Mouse (Mus musculus): Measurements from ENCODE around the gene Saal1. TPM values are rescaled to one million over a fixed set of nuclear protein-coding genes. Genes with fewer than 3 reads are reported as not detected.

Saal1 gene
- total and polyA plus RNA-seq, 3 experiments: 13.6 to 26.0 TPM; not detected in 1

DNA sequence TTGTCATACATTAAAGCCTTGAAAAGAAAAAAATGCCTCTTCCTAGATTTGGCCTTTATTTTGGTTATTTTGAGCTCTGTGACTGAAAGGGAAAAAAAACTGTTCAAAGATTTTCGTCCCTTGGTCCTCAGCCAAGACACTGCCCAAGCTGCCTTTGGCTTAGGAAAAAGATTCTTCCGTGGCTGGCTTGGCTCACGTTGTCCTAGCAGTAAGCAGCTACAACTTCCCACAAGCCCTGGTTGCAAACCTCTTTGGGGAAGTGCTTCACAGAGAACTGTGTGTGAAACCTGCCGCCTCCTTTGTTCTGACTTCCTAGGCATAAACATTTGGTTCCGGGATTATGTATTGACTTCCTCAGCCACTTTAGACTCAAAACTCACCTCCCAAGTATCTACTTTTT lies 6.4 kb upstream of the Saal1 start:
- peak; percentile 53 for DNase-seq (ENCODE audit: low read depth, low spot score)
- peaks cover 0 to 4% of the 10 kb centered on the region in 2 experiments; a peak in 2 of 4 replicates for H3K36me3 ChIP-seq (ENCODE audit: control insufficient read depth in 1 of 2, insufficient read depth in 2 of 2, low read length in 2 of 2)
- TF ChIP-seq BHLHE40 (IDR thresholded peaks at IDR 0.05; ENCODE audit: borderline replicate concordance, low read depth, low read length) (no peak), POLR2AphosphoS5 (IDR thresholded peaks at IDR 0.05; ENCODE audit: borderline replicate concordance, low read depth, low read length) (no peak), JUND (IDR thresholded peaks at IDR 0.05; ENCODE audit: low read depth, low read length) (no peak), UBTF (IDR thresholded peaks at IDR 0.05; ENCODE audit: borderline replicate concordance, insufficient read depth, low read depth, low read length) (no peak), CHD2 (IDR thresholded peaks at IDR 0.05; ENCODE audit: low read length) (no peak), RAD21 (IDR thresholded peaks at IDR 0.05; ENCODE audit: low read depth, low read length) (no peak), USF1 (IDR thresholded peaks at IDR 0.05; ENCODE audit: low read depth, low read length) (no peak), ETS1 (IDR thresholded peaks at IDR 0.05; ENCODE audit: low read depth, low read length) (no peak), CHD1 (IDR thresholded peaks at IDR 0.05; ENCODE audit: low read depth, low read length) (no peak), MEF2A (IDR thresholded peaks at IDR 0.05; ENCODE audit: extremely low read depth, insufficient replicate concordance, low read depth, low read length, poor library complexity, severe bottlenecking) (no peak), KAT2A (conservative IDR thresholded peaks at IDR 0.05; ENCODE audit: low read depth, low read length) (no peak), MAX (IDR thresholded peaks at IDR 0.05; ENCODE audit: low read length) (no peak), TCF12 (IDR thresholded peaks at IDR 0.05; ENCODE audit: low read depth, low read length) (no peak), GATA1 (IDR thresholded peaks at IDR 0.05; ENCODE audit: low read depth, low read length) (no peak), TAL1 (IDR thresholded peaks at IDR 0.05; ENCODE audit: low read length) (no peak), EP300 (IDR thresholded peaks at IDR 0.05; ENCODE audit: low read depth in 1 of 2, low read length in 2 of 2) (no peak), USF2 (IDR thresholded peaks at IDR 0.05; ENCODE audit: borderline replicate concordance in 1 of 2, insufficient read depth in 1 of 2, low read depth in 1 of 2, low read length in 2 of 2) (no peak), MYB (IDR thresholded peaks at IDR 0.05; ENCODE audit: low read depth, low read length) (no peak), ZKSCAN1 (IDR thresholded peaks at IDR 0.05; ENCODE audit: low read depth, low read length) (no peak)
- no peaks in the 10 kb centered on the region for H3K27me3 ChIP-seq (ENCODE audit: control insufficient read depth in 1 of 2, insufficient read depth in 2 of 2, low read length in 2 of 2)
- H3K79me2 ChIP-seq (ENCODE audit: control insufficient read depth, insufficient read depth, low read length, poor library complexity): no peaks in the 10 kb centered on the region
- H3K9me3 ChIP-seq (replicated peaks; ENCODE audit: insufficient read depth, low read length): no peaks in the 10 kb centered on the region
- peak overlapping the region; percentile 30 for H3K9ac ChIP-seq (ENCODE audit: control insufficient read depth, low read depth, low read length, poor library complexity, severe bottlenecking)
- H3K4me3 ChIP-seq (ENCODE audit: control insufficient read depth in 1 of 2, insufficient read depth in 1 of 2, low read depth in 2 of 2, low read length in 2 of 2): peak overlapping the region; percentile 19 to 48; a peak in 3 of 4 replicates
- 0 out of 2 replicates have a peak overlapping the region, but pooled peaks have one; percentile 3 for H3K27ac ChIP-seq (ENCODE audit: control insufficient read depth, low read depth, low read length)
- peaks cover 10 to 22% of the 10 kb centered on the region in 2 experiments; a peak in 3 of 4 replicates for H3K4me1 ChIP-seq (ENCODE audit: control insufficient read depth in 1 of 2, insufficient read depth in 2 of 2, low read length in 2 of 2)

DNA sequence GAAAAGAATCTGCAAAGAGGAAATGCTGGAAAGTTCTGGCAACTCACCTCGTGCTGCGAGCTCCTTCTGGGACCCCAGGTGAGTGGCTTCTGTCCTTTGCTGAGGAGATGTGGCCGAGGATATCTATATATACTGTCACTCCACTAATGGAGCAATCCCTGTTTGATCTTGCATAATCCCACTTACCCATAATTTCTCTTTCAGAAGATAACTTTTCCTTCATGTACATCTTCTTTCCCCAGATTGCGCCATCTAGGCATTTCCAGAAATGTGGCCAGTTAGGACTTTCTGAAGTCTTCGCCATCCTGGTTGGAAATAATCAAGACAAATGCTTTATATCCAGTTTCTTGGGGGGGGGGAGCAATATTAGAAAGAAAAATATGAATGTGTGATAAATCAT lies 5.1 kb upstream of the Saal1 start, which contains the start of gene Saa3:
Gene Saa3, minus strand, starts transcription at position 101 of the 400 bp plus-strand sequence.
- H3K36me3 ChIP-seq (ENCODE audit: control insufficient read depth in 1 of 2, insufficient read depth in 2 of 2, low read length in 2 of 2): peaks cover 0 to 8% of the 10 kb centered on the region in 2 experiments; a peak in 2 of 4 replicates
- peak within 1 kb of the TSS in 1 of 2 experiments; percentile 48; a peak in 1 of 4 replicates for H3K4me3 ChIP-seq (ENCODE audit: control insufficient read depth in 1 of 2, insufficient read depth in 1 of 2, low read depth in 2 of 2, low read length in 2 of 2)
- H3K79me2 ChIP-seq (ENCODE audit: control insufficient read depth, insufficient read depth, low read length, poor library complexity): no peaks in the 10 kb centered on the region
- 0 out of 2 replicates have a peak within 1 kb of the TSS, but pooled peaks have one; percentile 18 for H3K9ac ChIP-seq (ENCODE audit: control insufficient read depth, low read depth, low read length, poor library complexity, severe bottlenecking)
- no peaks in the 10 kb centered on the region for H3K9me3 ChIP-seq (replicated peaks; ENCODE audit: insufficient read depth, low read length)
- H3K4me1 ChIP-seq (ENCODE audit: control insufficient read depth in 1 of 2, insufficient read depth in 2 of 2, low read length in 2 of 2): peaks cover 11 to 24% of the 10 kb centered on the region in 2 experiments; a peak in 3 of 4 replicates
- H3K27ac ChIP-seq (ENCODE audit: control insufficient read depth, low read depth, low read length): no peak within 1 kb of the TSS
- no peaks in the 10 kb centered on the region for H3K27me3 ChIP-seq (ENCODE audit: control insufficient read depth in 1 of 2, insufficient read depth in 2 of 2, low read length in 2 of 2)
- TF ChIP-seq NELFE (IDR thresholded peaks at IDR 0.05; ENCODE audit: low read depth, low read length) (no peak), TAL1 (IDR thresholded peaks at IDR 0.05; ENCODE audit: low read length) (no peak)
- DNase-seq (ENCODE audit: low read depth, low spot score): no peak
